Mouse (Mus musculus): ENCODE data around the gene Bicc1. TPM values are rescaled to one million over a fixed set of nuclear protein-coding genes. Genes with fewer than 3 reads are reported as not detected.

The Bicc1 gene
- polyA plus RNA-seq, 1 experiment from 2014 or later: 18.2 TPM

DNA sequence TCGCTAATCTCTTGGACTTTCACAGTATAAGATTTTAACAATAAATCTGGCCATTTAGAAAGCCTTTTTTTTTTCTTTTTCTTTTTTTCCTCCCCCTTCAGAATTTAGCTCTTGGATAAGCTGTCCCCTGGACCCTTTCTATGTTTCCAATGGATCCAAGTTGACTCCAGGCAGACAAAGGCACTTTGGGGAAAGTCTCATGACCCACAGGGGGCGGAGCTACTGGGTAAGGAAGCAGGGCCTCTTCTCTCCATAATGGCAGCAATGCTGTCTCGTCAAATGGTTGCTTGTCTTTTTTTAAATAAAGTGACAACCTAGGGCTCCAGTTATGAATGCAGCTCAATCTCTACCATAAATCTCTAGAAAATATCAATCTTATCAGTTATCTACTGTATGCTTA, 235.6 kb downstream of the Bicc1 start:
- DNase-seq (ENCODE audit: low spot score): no peak
- Histone ChIP-seq H3K4me2 (replicated peaks; ENCODE audit: low read depth, low read length) (no peak overlapping the region), H3K9ac (replicated peaks; ENCODE audit: low read depth) (no peak overlapping the region), H3K27ac (ENCODE audit: low read length) (no peak overlapping the region), H3K4me1 (ENCODE audit: insufficient read depth, low read depth, low read length) (no peaks in the 10 kb centered on the region), H3K36me3 (ENCODE audit: insufficient read depth, low read length) (no peaks in the 10 kb centered on the region), H3K9me3 (ENCODE audit: low read length) (no peaks in the 10 kb centered on the region), H3K27me3 (replicated peaks; ENCODE audit: insufficient read depth, low read length) (no peaks in the 10 kb centered on the region), H3K4me3 (ENCODE audit: low read depth, low read length) (no peak overlapping the region)
- 71% methylated on average over 3 of the region's 3 CpGs for WGBS
- ATAC-seq: no peak
- TF ChIP-seq CTCF (IDR thresholded peaks at IDR 0.05) (no peak), EP300 (IDR thresholded peaks at IDR 0.05) (no peak)

GRCm38 (mm10) chr10:70921481-70921880, 238.0 kb downstream of the Bicc1 start:
- Histone ChIP-seq H3K36me3 (ENCODE audit: insufficient read depth, low read length) (no peaks in the 10 kb centered on the region), H3K4me3 (ENCODE audit: low read depth, low read length) (no peak overlapping the region), H3K4me1 (ENCODE audit: insufficient read depth, low read depth, low read length) (no peaks in the 10 kb centered on the region), H3K27me3 (replicated peaks; ENCODE audit: insufficient read depth, low read length) (no peaks in the 10 kb centered on the region), H3K9me3 (ENCODE audit: low read length) (no peaks in the 10 kb centered on the region), H3K4me2 (replicated peaks; ENCODE audit: low read depth, low read length) (no peak overlapping the region), H3K9ac (replicated peaks; ENCODE audit: low read depth) (no peak overlapping the region), H3K27ac (ENCODE audit: low read length) (no peak overlapping the region)
- DNase-seq (ENCODE audit: low spot score) (no peak), ATAC-seq (no peak)
- WGBS: 74% methylated on average over 6 of the region's 6 CpGs
- TF ChIP-seq CTCF (IDR thresholded peaks at IDR 0.05) (no peak), EP300 (IDR thresholded peaks at IDR 0.05) (no peak)

GRCm38 (mm10) chr10:70919851-70920250, 239.6 kb downstream of the Bicc1 start:
- Histone ChIP-seq H3K9ac (replicated peaks; ENCODE audit: low read depth) (no peak overlapping the region), H3K4me1 (ENCODE audit: insufficient read depth, low read depth, low read length) (no peaks in the 10 kb centered on the region), H3K36me3 (ENCODE audit: insufficient read depth, low read length) (no peaks in the 10 kb centered on the region), H3K4me3 (ENCODE audit: low read depth, low read length) (no peak overlapping the region), H3K27me3 (replicated peaks; ENCODE audit: insufficient read depth, low read length) (no peaks in the 10 kb centered on the region), H3K4me2 (replicated peaks; ENCODE audit: low read depth, low read length) (no peak overlapping the region), H3K27ac (ENCODE audit: low read length) (no peak overlapping the region), H3K9me3 (ENCODE audit: low read length) (no peaks in the 10 kb centered on the region)
- ATAC-seq (no peak), DNase-seq (ENCODE audit: low spot score) (no peak)
- no peak for TF ChIP-seq CTCF (IDR thresholded peaks at IDR 0.05)
- TF ChIP-seq EP300 (IDR thresholded peaks at IDR 0.05): no peak
- WGBS: 37% methylated on average over 1 of the region's 1 CpGs

- TF ChIP-seq EP300 (IDR thresholded peaks at IDR 0.05) (peak; percentile 59; the same call in 1 of the 2 replicates), CTCF (IDR thresholded peaks at IDR 0.05) (no peak)
- DNase-seq (ENCODE audit: low spot score): peak; percentile 75
- H3K4me2 ChIP-seq (replicated peaks; ENCODE audit: low read depth, low read length): no peak overlapping the region
- no peak overlapping the region for H3K9ac ChIP-seq (replicated peaks; ENCODE audit: low read depth)
- no peaks in the 10 kb centered on the region for H3K9me3 ChIP-seq (ENCODE audit: low read length)
- WGBS: 49% methylated on average over 13 of the region's 13 CpGs
- H3K27ac ChIP-seq (ENCODE audit: low read length): no peak overlapping the region
- no peaks in the 10 kb centered on the region for H3K36me3 ChIP-seq (ENCODE audit: insufficient read depth, low read length)
- H3K4me3 ChIP-seq (ENCODE audit: low read depth, low read length): no peak overlapping the region
- no peaks in the 10 kb centered on the region for H3K27me3 ChIP-seq (replicated peaks; ENCODE audit: insufficient read depth, low read length)
- ATAC-seq: peak; percentile 83
- no peaks in the 10 kb centered on the region for H3K4me1 ChIP-seq (ENCODE audit: insufficient read depth, low read depth, low read length)
Measured at GRCm38 (mm10) chr10:70919031-70919663, 240.4 kb downstream of the Bicc1 start.

DNA sequence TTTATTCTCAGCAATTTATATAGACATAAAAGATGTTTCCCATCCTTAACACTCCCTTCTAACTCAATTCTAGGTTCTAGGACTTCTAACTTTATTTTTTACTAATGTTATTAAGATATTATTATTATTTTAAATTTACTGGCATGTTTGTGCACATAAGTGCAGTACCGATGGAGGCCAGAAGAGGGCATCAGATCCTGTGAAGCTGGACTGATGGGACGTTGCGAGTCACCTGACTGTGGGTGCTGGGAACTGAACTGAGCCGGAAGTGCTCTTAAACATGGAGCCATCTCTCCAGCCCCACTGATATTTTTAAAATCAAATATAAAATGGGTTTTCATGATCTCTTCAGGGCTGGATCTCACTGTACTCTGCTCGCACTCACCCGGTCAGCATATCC, 242.8 kb downstream of the Bicc1 start:
- Histone ChIP-seq H3K4me2 (replicated peaks; ENCODE audit: low read depth, low read length) (no peak overlapping the region), H3K9me3 (ENCODE audit: low read length) (no peaks in the 10 kb centered on the region), H3K36me3 (ENCODE audit: insufficient read depth, low read length) (no peaks in the 10 kb centered on the region), H3K4me1 (ENCODE audit: insufficient read depth, low read depth, low read length) (no peaks in the 10 kb centered on the region), H3K27me3 (replicated peaks; ENCODE audit: insufficient read depth, low read length) (no peaks in the 10 kb centered on the region), H3K4me3 (ENCODE audit: low read depth, low read length) (no peak overlapping the region), H3K9ac (replicated peaks; ENCODE audit: low read depth) (no peak overlapping the region), H3K27ac (ENCODE audit: low read length) (no peak overlapping the region)
- DNase-seq (ENCODE audit: low spot score) (no peak), ATAC-seq (no peak)
- TF ChIP-seq CTCF (IDR thresholded peaks at IDR 0.05) (peak; percentile 49), EP300 (IDR thresholded peaks at IDR 0.05) (no peak)
- WGBS: 85% methylated on average over 6 of the region's 6 CpGs

GRCm38 (mm10) chr10:70915096-70915495, 244.4 kb downstream of the Bicc1 start:
- Histone ChIP-seq H3K9me3 (ENCODE audit: low read length) (no peaks in the 10 kb centered on the region), H3K4me3 (ENCODE audit: low read depth, low read length) (no peak overlapping the region), H3K36me3 (ENCODE audit: insufficient read depth, low read length) (no peaks in the 10 kb centered on the region), H3K4me1 (ENCODE audit: insufficient read depth, low read depth, low read length) (no peaks in the 10 kb centered on the region), H3K27ac (ENCODE audit: low read length) (no peak overlapping the region), H3K9ac (replicated peaks; ENCODE audit: low read depth) (no peak overlapping the region), H3K27me3 (replicated peaks; ENCODE audit: insufficient read depth, low read length) (no peaks in the 10 kb centered on the region), H3K4me2 (replicated peaks; ENCODE audit: low read depth, low read length) (no peak overlapping the region)
- 91% methylated on average over 6 of the region's 6 CpGs for WGBS
- TF ChIP-seq CTCF (IDR thresholded peaks at IDR 0.05) (no peak), EP300 (IDR thresholded peaks at IDR 0.05) (no peak)
- ATAC-seq (no peak), DNase-seq (ENCODE audit: low spot score) (no peak)

DNA sequence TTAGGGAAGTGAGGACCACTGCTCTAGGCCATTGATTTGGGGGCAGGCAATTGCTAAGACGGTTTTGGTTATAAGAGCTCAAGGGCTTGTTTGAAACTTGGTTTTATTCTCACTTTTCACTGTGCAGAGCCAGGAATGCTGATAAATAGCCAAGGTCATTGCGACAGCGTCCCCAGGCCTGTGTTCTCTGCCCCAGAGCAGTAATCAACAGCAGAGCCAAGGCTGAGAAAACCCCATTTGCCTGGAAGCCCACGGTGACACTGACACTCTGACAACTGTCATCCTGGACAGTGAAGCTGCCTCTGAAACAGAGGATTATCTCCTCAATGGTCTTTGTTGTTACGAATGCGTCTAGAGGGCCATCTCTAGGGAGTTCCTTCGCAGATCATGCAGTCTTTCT, 255.6 kb downstream of the Bicc1 start:
- Histone ChIP-seq H3K4me3 (ENCODE audit: low read depth, low read length) (no peak overlapping the region), H3K27me3 (replicated peaks; ENCODE audit: insufficient read depth, low read length) (no peaks in the 10 kb centered on the region), H3K9ac (replicated peaks; ENCODE audit: low read depth) (no peak overlapping the region), H3K9me3 (ENCODE audit: low read length) (no peaks in the 10 kb centered on the region), H3K36me3 (ENCODE audit: insufficient read depth, low read length) (no peaks in the 10 kb centered on the region), H3K4me1 (ENCODE audit: insufficient read depth, low read depth, low read length) (no peaks in the 10 kb centered on the region), H3K27ac (ENCODE audit: low read length) (no peak overlapping the region), H3K4me2 (replicated peaks; ENCODE audit: low read depth, low read length) (no peak overlapping the region)
- DNase-seq (ENCODE audit: low spot score): no peak
- 59% methylated on average over 7 of the region's 7 CpGs for WGBS
- TF ChIP-seq CTCF (IDR thresholded peaks at IDR 0.05) (no peak), EP300 (IDR thresholded peaks at IDR 0.05) (no peak)
- no peak for ATAC-seq
